Mouse (Mus musculus): ENCODE data around the gene March4.

March4 gene

GRCm38 (mm10) chr1:72536611-72537351 lies at the start of gene March4:
March4 (minus strand) TSS chr1:72536930.
- DNase-seq (ENCODE audit: low spot score), result peak; percentile 71

GRCm38 (mm10) chr1:72585971-72586875 lies 49.5 kb upstream of the March4 start:
- DNase-seq (ENCODE audit: low spot score), result no peak

- DNase-seq (ENCODE audit: low spot score), result no peak
Observed at GRCm38 (mm10) chr1:72583906-72584305, 47.2 kb upstream of the March4 start.

- DNase-seq (ENCODE audit: low spot score), result peak; percentile 96
Observed at GRCm38 (mm10) chr1:72582947-72583731, 46.4 kb upstream of the March4 start, which contains the start of gene Smarcal1. Smarcal1 (plus strand) TSS chr1:72583251.

- no peak for DNase-seq (ENCODE audit: low spot score)
Observed at GRCm38 (mm10) chr1:72578806-72579205, 42.1 kb upstream of the March4 start.

GRCm38 (mm10) chr1:72578351-72578750 lies 41.6 kb upstream of the March4 start:
- no peak for DNase-seq (ENCODE audit: low spot score)

- no peak for DNase-seq (ENCODE audit: low spot score)
Observed at GRCm38 (mm10) chr1:72577481-72577922, 40.8 kb upstream of the March4 start.

GRCm38 (mm10) chr1:72575121-72575520 lies 38.4 kb upstream of the March4 start:
- no peak for DNase-seq (ENCODE audit: low spot score)

- DNase-seq (ENCODE audit: low spot score), result no peak
Observed at GRCm38 (mm10) chr1:72574608-72575007, 37.9 kb upstream of the March4 start.

GRCm38 (mm10) chr1:72574047-72574446 lies 37.3 kb upstream of the March4 start:
- no peak for DNase-seq (ENCODE audit: low spot score)

GRCm38 (mm10) chr1:72568725-72569124 lies 32.0 kb upstream of the March4 start:
- DNase-seq (ENCODE audit: low spot score), result no peak

- no peak for DNase-seq (ENCODE audit: low spot score)
Observed at GRCm38 (mm10) chr1:72567056-72567455, 30.3 kb upstream of the March4 start.

GRCm38 (mm10) chr1:72564334-72564962 lies 27.7 kb upstream of the March4 start:
- DNase-seq (ENCODE audit: low spot score), result no peak

- no peak for DNase-seq (ENCODE audit: low spot score)
Observed at GRCm38 (mm10) chr1:72558625-72559024, 21.9 kb upstream of the March4 start.

GRCm38 (mm10) chr1:72556471-72556870 lies 19.7 kb upstream of the March4 start:
- DNase-seq (ENCODE audit: low spot score), result no peak

- no peak for DNase-seq (ENCODE audit: low spot score)
Observed at GRCm38 (mm10) chr1:72550317-72550716, 13.6 kb upstream of the March4 start.

GRCm38 (mm10) chr1:72538266-72538665 lies 1.5 kb upstream of the March4 start:
- DNase-seq (ENCODE audit: low spot score), result no peak

- DNase-seq (ENCODE audit: low spot score), result no peak
Observed at GRCm38 (mm10) chr1:72535725-72536571, 782 bp downstream of the March4 start.

- no peak for DNase-seq (ENCODE audit: low spot score)
Observed at GRCm38 (mm10) chr1:72533439-72533838, 3.3 kb downstream of the March4 start.

- no peak for DNase-seq (ENCODE audit: low spot score)
Observed at GRCm38 (mm10) chr1:72532926-72533325, 3.8 kb downstream of the March4 start.

Measured in yolk sac, embryonic 10.5 days (tissue).